Mouse (Mus musculus): ENCODE measurements around the gene Kirrel3.

The Kirrel3 gene

GRCm38 (mm10) chr9:35027382-35027997 is 541.8 kb downstream of the Kirrel3 start:
- no peak for DNase-seq (ENCODE audit: low read depth)

DNA sequence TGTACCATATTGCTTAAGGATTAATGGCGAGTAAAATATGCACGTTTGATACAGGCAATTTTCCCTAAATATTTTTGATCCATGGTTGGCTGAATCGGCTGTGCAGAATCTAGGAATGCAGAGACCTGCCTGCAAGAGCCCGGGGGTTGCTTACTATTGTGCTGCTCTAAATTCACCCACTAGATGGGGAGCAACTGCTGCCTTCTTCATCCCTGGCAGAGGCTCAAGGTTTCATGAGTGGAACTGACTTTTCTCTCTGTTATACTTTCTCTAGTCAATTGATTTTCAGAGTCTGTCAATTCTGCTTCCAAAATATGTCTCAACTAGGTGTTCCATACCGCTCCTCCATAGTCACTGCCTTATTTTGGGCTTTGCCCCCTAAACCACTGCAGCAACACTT is 545.1 kb downstream of the Kirrel3 start:
- no peak for DNase-seq (ENCODE audit: low read depth)

- no peak for DNase-seq (ENCODE audit: low read depth)
Measured at GRCm38 (mm10) chr9:35032457-35032856, 546.8 kb downstream of the Kirrel3 start.

DNA sequence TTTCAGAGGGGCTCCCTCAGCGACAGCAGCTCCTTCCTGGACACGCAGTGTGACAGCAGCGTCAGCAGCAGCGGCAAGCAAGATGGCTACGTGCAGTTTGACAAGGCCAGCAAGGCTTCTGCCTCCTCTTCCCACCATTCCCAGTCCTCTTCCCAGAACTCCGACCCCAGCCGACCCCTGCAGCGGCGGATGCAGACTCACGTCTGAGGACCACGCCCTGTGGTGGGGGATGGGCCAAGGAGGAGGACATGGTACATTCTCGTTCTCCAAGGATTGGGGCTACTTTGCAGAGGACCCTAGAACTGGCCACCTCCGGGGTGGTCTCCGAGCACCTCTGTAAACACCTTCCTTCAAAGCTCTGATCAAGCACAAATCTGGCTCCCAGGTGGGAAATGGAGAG is 549.4 kb downstream of the Kirrel3 start:
- DNase-seq (ENCODE audit: low read depth): no peak

GRCm38 (mm10) chr9:35038922-35039586 is 553.4 kb downstream of the Kirrel3 start:
- no peak for DNase-seq (ENCODE audit: low read depth)

DNA sequence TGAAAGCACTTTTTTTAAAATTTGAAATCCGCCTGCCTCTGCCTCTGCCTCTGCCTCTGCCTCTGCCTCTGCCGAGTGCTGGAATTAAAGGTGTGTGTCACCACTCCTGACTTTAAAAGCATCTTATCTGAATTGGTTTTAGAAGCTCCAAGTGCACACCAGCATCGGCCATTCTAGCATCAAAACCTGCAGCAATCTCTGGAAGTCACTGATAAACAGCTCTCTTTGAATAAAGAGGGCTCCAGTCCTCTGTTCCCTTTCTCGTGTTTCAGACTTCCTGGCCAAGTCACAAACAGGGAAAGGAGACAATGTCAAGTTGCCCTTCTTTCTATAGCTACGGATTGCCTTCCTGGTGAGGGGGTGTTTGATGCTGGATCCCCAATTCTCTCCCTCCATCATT is 554.2 kb downstream of the Kirrel3 start:
- no peak for DNase-seq (ENCODE audit: low read depth)

DNA sequence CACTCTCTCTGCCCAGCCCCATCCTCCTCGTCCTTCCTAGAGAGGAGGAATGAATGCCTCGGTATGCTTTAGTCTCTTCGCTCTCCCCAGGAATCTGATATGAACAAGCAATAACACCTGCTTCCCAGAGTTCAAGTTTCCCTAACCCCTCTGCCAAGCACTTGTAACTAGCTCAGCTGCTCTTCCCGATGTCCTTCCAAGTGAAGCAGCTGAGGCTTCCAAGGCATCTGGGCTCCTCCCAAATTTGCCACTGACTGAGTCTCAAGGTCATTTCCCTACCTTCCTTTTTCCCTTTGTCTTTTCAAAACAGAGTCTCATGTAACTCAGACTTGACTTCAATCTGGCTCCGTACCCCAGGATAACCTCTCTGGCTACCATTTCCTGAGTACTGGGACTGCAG is 555.8 kb downstream of the Kirrel3 start:
- no peak for DNase-seq (ENCODE audit: low read depth)

DNA sequence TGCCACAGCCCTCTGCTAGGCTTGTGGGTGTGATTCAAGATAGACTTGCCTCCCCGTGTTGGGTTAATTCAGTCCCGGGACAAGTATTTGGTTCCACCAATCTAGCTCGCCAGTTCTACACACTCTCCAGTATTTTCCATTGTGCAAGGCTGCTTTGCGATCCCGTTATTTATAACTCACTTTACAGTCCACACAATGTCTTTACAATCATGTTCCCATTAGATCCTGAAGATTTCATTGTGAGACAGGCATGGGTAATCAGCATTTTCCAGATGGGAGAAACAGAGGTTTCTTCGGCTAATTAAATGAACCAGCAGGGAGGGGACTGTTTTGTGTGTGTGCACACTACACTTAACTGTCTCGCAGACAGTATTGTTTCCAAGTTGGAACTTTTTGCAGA is 557.9 kb downstream of the Kirrel3 start:
- no peak for DNase-seq (ENCODE audit: low read depth)

- no peak for DNase-seq (ENCODE audit: low read depth)
Measured at GRCm38 (mm10) chr9:35044458-35044857, 558.8 kb downstream of the Kirrel3 start.

DNA sequence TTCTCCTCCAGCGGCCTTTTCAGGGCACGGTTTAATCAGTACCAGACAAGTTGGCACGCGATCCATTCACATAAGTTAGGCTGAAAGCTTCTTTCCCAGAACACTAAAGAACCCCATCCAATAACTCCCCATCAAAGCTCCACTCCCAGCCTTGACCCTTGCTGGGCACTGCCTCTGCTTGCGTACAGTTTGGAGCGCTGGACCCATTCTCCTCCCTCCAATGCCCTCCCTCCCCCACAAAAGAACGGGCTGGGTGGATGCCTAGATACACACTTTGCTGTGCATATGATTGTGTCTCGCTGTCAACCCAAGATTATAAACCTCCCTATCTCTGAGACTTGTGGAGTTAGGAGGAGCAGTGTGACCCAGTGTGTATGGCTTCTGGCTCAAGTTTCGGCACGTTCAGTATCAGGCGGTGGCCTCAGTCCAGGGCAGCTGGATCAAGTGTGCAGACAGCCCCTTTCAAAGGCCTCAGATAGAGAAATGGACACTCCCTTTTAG is 559.4 kb downstream of the Kirrel3 start:
- no peak for DNase-seq (ENCODE audit: low read depth)

DNA sequence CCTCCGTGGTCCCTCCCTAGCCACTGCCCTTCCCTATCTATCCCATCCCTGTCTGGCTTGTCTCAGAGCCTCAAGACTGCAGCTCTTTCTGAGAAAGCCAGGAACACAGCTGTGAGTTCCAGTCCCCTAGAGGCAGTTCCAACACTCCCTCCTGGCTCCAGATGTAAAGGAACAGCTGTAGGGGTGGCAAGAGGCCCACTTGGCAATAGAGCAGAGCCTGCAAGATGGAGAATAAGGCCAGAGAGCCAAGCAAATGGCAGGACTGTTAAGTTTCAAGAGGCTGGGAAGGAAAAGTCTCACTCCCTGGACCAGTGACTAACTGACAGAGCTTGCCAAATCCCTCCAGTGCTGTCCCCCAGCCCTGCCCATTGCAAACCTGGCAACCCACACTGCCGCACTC is 560.1 kb downstream of the Kirrel3 start:
- DNase-seq (ENCODE audit: low read depth): no peak

DNA sequence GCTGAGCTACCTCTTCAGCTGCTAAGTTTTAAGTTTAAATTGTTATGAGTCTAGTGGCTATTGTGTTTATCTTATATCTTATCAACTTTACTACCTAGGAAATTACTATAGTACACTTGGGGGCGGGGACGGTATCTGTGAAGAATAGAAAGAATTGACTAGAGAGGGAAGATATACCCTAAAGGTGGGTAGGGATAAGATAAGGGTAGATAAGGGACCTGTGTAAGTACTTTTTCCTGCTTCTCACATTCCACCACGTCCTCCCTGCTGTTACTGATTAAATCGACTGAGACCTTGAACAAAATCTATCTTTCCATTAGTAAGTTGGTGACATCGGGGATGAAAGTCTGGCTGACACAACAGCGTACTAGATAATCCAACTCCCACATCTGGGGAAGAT is 562.8 kb downstream of the Kirrel3 start:
- DNase-seq (ENCODE audit: low read depth): no peak

- no peak for DNase-seq (ENCODE audit: low read depth)
Measured at GRCm38 (mm10) chr9:35049891-35050527, 564.3 kb downstream of the Kirrel3 start.

GRCm38 (mm10) chr9:35050701-35051454 is 565.2 kb downstream of the Kirrel3 start:
- DNase-seq (ENCODE audit: low read depth): no peak

GRCm38 (mm10) chr9:35051666-35052065 is 566.0 kb downstream of the Kirrel3 start:
- no peak for DNase-seq (ENCODE audit: low read depth)

GRCm38 (mm10) chr9:35052671-35053070 is 567.0 kb downstream of the Kirrel3 start:
- no peak for DNase-seq (ENCODE audit: low read depth)

DNA sequence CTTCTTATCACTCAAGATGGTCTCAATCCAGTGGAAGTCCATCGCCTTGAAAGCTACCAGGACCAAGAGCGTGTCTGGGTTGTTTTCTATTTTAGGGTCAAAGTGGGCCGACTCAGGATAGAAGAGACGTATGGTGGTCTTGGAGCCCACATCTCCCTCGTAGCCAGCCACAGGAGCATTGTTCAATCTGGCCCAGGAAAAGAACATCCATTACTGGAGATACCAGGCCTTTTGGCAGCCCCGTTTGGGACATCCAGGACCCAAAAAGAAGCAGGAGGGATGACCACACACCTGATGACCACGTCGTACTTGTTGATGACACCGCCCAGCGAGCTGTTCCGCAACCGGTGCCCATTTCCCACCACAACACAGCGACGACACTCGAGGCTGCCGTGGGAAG is 567.4 kb downstream of the Kirrel3 start:
- DNase-seq (ENCODE audit: low read depth): no peak

- DNase-seq (ENCODE audit: low read depth): no peak
Measured at GRCm38 (mm10) chr9:35053669-35054068, 568.0 kb downstream of the Kirrel3 start.

DNA sequence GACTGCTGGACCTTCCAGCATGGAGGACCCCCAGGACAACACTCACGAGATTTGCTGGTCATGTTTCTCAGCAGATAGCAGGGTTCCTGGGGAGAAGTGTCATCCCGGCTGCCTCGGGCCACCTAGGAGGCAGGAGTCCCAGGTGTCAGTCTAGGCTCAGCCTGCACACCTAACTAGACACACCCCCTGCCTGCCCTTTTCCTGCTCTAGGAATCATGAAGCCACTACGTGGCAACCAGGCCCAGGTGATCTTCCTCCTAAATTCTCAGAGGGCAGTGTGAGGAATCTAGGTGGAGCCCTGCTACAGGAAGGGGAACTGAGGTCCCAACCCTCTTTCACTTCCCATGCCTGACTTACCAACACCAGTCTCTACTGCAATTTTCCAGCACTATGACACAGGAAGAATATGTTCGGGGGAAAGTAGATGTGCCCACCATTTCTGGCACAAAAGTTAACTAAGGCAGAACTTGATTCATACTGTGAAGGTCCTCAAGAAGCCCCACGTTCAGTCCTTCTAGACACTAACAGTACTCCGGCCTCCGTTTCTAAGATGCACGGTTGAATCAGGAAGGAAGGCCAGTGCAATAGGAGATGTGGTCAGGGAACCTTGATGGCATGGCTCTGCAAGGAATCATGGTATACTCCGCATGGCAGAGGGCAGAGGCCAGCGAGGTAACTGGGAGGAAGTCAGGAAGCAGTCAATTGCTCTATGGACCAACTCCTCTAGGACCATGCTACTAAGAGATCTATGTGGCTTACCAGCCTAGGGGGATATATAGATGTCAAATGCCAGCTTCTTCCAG is 570.0 kb downstream of the Kirrel3 start:
- no peak for DNase-seq (ENCODE audit: low read depth)

- DNase-seq (ENCODE audit: low read depth): no peak
Measured at GRCm38 (mm10) chr9:35056611-35057010, 570.9 kb downstream of the Kirrel3 start.

DNA sequence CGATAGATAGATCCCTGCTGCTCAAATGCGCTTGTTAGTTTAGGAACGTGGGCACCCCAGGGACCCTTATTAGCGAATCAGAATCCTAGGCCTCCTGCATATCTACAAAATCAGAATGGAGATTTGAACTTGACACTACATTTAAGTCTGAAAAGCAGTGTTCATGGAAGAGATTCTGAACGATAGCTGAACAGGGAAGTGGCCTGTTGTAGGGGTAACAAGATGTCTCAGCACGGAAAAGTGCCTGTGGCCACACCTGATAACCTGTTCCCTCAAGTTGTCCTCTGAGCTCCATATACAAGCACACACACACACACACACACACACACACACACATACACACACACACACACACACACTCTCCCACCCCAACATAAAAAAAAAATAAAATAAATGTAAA is 571.9 kb downstream of the Kirrel3 start:
- DNase-seq (ENCODE audit: low read depth): no peak

DNA sequence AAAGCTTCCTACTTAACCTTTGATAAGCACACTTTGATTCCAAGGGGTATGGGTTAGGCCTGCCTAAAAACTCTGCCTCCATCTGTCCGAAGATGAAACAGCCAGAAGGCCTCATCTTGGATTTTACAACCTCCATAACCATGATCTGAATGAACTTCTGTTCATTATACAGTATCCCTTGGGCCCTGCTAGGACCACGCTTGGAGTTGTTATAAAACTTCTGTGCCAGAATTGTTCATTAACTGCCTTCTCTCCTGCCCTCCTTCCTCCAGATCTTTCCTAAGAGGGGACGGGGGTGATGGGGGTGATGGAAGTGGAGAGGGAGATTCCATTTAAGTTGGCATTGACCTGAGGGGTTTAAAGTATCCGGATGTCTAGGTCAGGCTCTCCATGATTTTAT is 572.5 kb downstream of the Kirrel3 start:
- DNase-seq (ENCODE audit: low read depth): no peak
